Mouse (Mus musculus) spleen, postnatal 4 days (tissue): Measurements from ENCODE around the gene Ankrd49.

Experiments
- DNase-seq, 2 experiments: peaks; one replicate each; pipeline ENCODE4 v3.0.0; 2022; ENCODE audit warnings: low spot score in 2 of 2

The Ankrd49 gene

DNA sequence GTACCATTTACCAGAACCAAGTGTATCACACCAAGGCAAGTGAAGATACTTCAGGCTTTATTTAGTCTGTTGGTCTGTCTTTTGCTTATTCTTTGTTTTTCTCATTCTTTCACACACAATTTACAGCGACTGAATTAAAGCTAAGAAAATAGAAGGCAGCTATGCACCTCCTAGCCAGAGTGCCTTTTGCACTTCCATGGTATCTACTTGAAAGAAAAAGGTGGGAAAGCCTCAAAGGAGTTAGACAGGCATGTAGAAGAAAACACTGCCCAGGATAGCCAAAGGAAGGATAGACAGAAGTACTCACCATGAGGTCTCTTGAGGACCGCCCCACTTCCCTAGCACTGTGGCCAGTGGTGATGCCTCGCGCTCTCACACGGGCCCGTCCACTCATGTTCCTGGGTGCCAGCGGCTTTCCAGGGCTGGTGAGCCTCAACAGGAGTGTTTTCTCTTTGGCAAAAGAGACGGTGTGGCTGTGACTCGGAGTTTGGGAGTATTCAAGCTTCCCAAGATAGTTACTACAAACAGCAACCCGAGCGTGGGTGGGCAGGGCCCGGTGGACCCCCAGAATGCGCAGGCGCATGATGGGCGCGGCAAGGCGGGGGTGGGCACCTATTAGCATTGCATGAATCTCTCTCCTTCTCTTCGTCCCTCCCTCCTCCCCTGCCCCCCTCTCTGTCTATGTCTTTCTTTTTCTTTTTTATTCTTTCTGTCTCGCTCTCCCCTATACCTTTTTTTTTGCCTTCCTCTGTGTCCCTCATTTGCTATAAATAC, 44.3 kb downstream of the Ankrd49 start, which contains the start of gene Piwil4:
Gene Piwil4, minus strand, starts transcription at position 583 of the 774 bp plus-strand sequence.
- DNase-seq: no peak

DNA sequence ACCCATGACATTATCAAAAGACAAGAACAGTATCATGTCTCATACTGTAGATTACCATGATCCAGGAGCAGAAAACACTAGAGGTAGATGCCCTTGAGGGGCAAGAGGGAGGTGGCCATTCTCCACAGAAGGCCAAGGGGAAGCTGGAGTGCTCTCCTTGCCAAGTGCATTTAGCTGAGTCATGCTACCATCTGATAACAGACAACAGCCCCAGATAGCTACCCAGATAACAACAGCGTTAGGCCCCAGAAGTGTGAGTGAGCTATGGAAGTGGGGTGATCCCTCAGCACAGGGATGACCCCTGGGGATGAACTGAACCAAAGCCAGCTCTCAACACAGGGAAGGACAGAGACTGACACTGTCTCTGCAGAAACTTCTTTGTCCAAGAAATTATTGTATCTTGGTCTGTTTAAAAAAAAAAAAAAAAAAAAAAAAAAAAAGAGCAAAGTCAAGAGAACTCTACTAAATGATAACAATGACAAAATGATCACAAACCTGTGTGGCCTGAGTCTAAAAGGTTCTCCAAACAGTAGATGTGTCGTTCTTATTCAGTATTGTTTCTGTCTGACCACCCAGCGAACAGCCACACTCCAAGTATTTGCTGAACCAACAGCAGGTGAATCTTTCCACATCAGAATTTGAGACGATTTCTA, 45.0 kb downstream of the Ankrd49 start:
- DNase-seq: no peak

DNA sequence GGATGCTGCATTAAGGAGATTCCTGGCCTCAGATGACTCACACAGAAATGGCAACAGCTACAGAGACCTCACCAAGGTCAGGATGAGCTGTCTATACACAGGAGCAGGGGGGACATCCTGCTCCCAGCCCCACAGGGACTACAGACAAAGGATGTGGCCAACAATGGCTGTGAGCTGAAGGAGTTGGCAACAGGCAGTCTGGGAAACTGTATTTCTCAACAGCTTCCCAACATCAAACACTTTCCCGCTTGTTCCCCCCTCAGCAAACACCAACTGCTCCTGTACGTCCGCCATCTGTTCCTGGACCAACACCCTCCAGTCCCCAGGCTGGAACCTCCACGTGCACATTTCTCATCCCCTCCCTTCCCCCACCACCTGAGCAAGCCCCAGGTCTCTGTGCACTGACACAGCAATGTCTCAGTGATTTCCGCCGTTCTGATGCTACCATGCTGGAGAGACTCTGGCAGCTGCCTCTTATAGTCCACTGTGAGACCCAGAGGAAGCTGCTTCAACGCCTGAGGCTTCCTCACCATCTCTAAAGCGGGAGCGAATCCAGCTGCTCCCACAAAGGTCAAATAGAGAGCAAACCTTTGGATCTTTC, 53.6 kb downstream of the Ankrd49 start:
- DNase-seq: no peak
